Mouse (Mus musculus) limb, embryonic 14.5 days (tissue): ENCODE results near the gene Gm4737. TPM values are rescaled to one million over a fixed set of nuclear protein-coding genes. Genes with fewer than 3 reads are reported as not detected.
"Not testable (repeated sequence)": the region's sequence is repeated elsewhere in the genome, so short reads cannot be mapped to it uniquely, and the experiment has no call there.

Experiments
- ATAC-seq: fragments of 200-750 bp; cut with Nextera tagmentation; 2 replicates; pipeline ENCODE4 v1.8.0; 2017; ENCODE audit warnings: low read depth, moderate number of reproducible peaks, moderate TSS enrichment; ENCODE audit not compliant: low FRiP score
- DNase-seq: peaks from one replicate; pipeline ENCODE4 v3.0.0-alpha.2; 2015; ENCODE audit warnings: low spot score
- H3K27ac ChIP-seq: fragments of 300-500 bp; sonication (generic); replicated peaks from 2 replicates; pipeline ENCODE4 v1.5.1; 2014; ENCODE audit warnings: low read depth, mild to moderate bottlenecking, low read length, moderate library complexity, mixed read lengths
- H3K27me3 ChIP-seq: fragments of 300-500 bp; sonication (generic); 2 replicates; pipeline ENCODE4 v1.6.1; 2014; ENCODE audit warnings: low read length, mixed read lengths; ENCODE audit not compliant: control insufficient read depth, insufficient read depth
- H3K36me3 ChIP-seq: fragments of 300-500 bp; sonication (generic); 2 replicates; pipeline ENCODE4 v1.6.1; 2014; ENCODE audit warnings: mild to moderate bottlenecking, low read length, moderate library complexity, mixed read lengths; ENCODE audit not compliant: control insufficient read depth, insufficient read depth
- H3K4me1 ChIP-seq: fragments of 300-500 bp; sonication (generic); 2 replicates; pipeline ENCODE4 v1.6.1; 2014; ENCODE audit warnings: antibody characterized with exemption, low read length, mixed read lengths; ENCODE audit not compliant: control insufficient read depth, insufficient read depth
- H3K4me2 ChIP-seq: fragments of 300-500 bp; sonication (generic); replicated peaks from 2 replicates; pipeline ENCODE4 v1.6.1; 2014; ENCODE audit warnings: low read depth, mild to moderate bottlenecking, low read length, moderate library complexity; ENCODE audit not compliant: severe bottlenecking
- H3K4me3 ChIP-seq: fragments of 300-500 bp; sonication (generic); replicated peaks from 2 replicates; pipeline ENCODE4 v1.5.1; 2014; ENCODE audit warnings: low read length
- H3K9ac ChIP-seq: fragments of 300-500 bp; sonication (generic); 2 replicates; pipeline ENCODE4 v1.6.1; 2014; ENCODE audit warnings: mild to moderate bottlenecking, low read depth, low read length, moderate library complexity; ENCODE audit not compliant: severe bottlenecking
- H3K9me3 ChIP-seq: fragments of 300-500 bp; sonication (generic); 2 replicates; pipeline ENCODE4 v1.6.1; 2016; ENCODE audit warnings: low read length; ENCODE audit not compliant: control insufficient read depth
- POLR2A ChIP-seq: fragments of 200-500 bp; IDR thresholded peaks from 2 replicates; pipeline ENCODE4 v1.8.0; 2012; ENCODE audit warnings: inconsistent platforms, mild to moderate bottlenecking, moderate library complexity, borderline replicate concordance; ENCODE audit not compliant: insufficient read depth, insufficient read length; ENCODE audit errors: extremely low read depth
- WGBS: fragments of 180-500 bp; shearing (Covaris S2); extraction: QIAGEN DNeasy Blood & Tissue Kit; methylation state at CpG from one replicate; pipeline ENCODE4 v1.1.7; 2014; 5-methylcytosine and 5-hydroxymethylcytosine counted together
- polyA plus RNA-seq, 2 experiments: library from polyadenylated mRNA; depleted of rRNA in 1 of 2; stranded (reverse) in 1 of 2; unstranded in 1 of 2; fragments of >200 nt; fragmentation: Nextera tagmentation in 1 of 2; extraction: Ambion mirVana in 1 of 2; gene quantifications; 2 replicates each; pipeline versions ENCODE4 v1.2.1 to v1.2.3; 2012 to 2014

The Gm4737 gene
- polyA plus RNA-seq (2012; rRNA removed) (7.4 and 7.5 TPM in 2 replicates), polyA plus RNA-seq (2014; fragmentation: Nextera tagmentation; extraction: Ambion mirVana) (3.5 and 5.2 TPM in 2 replicates)

GRCm38 (mm10) chr16:46154832-46155231 lies at the start of gene Gm4737:
Gene Gm4737 (minus strand): TSS chr16:46155077.
- ATAC-seq, H3K27me3 ChIP-seq, H3K4me2 ChIP-seq, H3K36me3 ChIP-seq, H3K4me3 ChIP-seq, DNase-seq, H3K9me3 ChIP-seq, H3K4me1 ChIP-seq, H3K27ac ChIP-seq, H3K9ac ChIP-seq: not testable (repeated sequence)
- over 99% methylated on average over 8 of the region's 16 CpGs for WGBS

GRCm38 (mm10) chr16:46195792-46196191 lies 40.9 kb upstream of the Gm4737 start:
- ATAC-seq, result no peak
- WGBS, result 89% methylated on average over 5 of the region's 5 CpGs

GRCm38 (mm10) chr16:46183096-46183495 lies 28.2 kb upstream of the Gm4737 start:
- H3K4me2 ChIP-seq, result no peak overlapping the region
- no peak overlapping the region for H3K27ac ChIP-seq
- no peak for ATAC-seq
- no peak for DNase-seq
- 91% methylated on average over 5 of the region's 5 CpGs for WGBS
- no peaks in the 10 kb centered on the region for H3K27me3 ChIP-seq
- no peaks in the 10 kb centered on the region for H3K9me3 ChIP-seq
- TF ChIP-seq POLR2A, result no peak
- H3K4me3 ChIP-seq, result no peak overlapping the region
- no peaks in the 10 kb centered on the region for H3K36me3 ChIP-seq
- no peaks in the 10 kb centered on the region for H3K4me1 ChIP-seq
- no peak overlapping the region for H3K9ac ChIP-seq

More at GRCm38 (mm10) chr16:46195792-46196191, 40.9 kb upstream of the Gm4737 start:
- Histone ChIP-seq H3K27ac (no peak overlapping the region), H3K36me3 (no peaks in the 10 kb centered on the region), H3K4me1 (no peaks in the 10 kb centered on the region), H3K27me3 (no peaks in the 10 kb centered on the region), H3K4me2 (no peak overlapping the region), H3K9me3 (no peaks in the 10 kb centered on the region), H3K4me3 (no peak overlapping the region), H3K9ac (no peak overlapping the region)
- TF ChIP-seq POLR2A, result no peak
- no peak for DNase-seq

GRCm38 (mm10) chr16:46178121-46178801 lies 23.4 kb upstream of the Gm4737 start:
- no peak overlapping the region for H3K27ac ChIP-seq
- H3K4me1 ChIP-seq, result no peaks in the 10 kb centered on the region
- DNase-seq, result no peak
- no peak for ATAC-seq
- H3K36me3 ChIP-seq, result no peaks in the 10 kb centered on the region
- no peak overlapping the region for H3K4me2 ChIP-seq
- TF ChIP-seq POLR2A, result no peak
- no peak overlapping the region for H3K4me3 ChIP-seq
- no peaks in the 10 kb centered on the region for H3K9me3 ChIP-seq
- WGBS, result 57% methylated on average over 4 of the region's 4 CpGs
- H3K27me3 ChIP-seq, result no peaks in the 10 kb centered on the region
- no peak overlapping the region for H3K9ac ChIP-seq

GRCm38 (mm10) chr16:46173039-46173438 lies 18.2 kb upstream of the Gm4737 start:
- no peak for TF ChIP-seq POLR2A
- no peak overlapping the region for H3K9ac ChIP-seq
- no peaks in the 10 kb centered on the region for H3K36me3 ChIP-seq
- no peak overlapping the region for H3K4me2 ChIP-seq
- no peak for ATAC-seq
- no peak overlapping the region for H3K4me3 ChIP-seq
- H3K4me1 ChIP-seq, result no peaks in the 10 kb centered on the region
- no peaks in the 10 kb centered on the region for H3K27me3 ChIP-seq
- no peak overlapping the region for H3K27ac ChIP-seq
- no peaks in the 10 kb centered on the region for H3K9me3 ChIP-seq
- DNase-seq, result no peak
